Mouse (Mus musculus) c-Kit-negative CD71-positive TER-119-positive erythroid progenitor cells, embryonic 14.5 days (primary cell): Measurements from ENCODE around the gene Nfix.

ENCODE experiments used
- DNase-seq: peaks from one replicate; pipeline ENCODE4 v3.0.0-alpha.2; 2013; ENCODE audit warnings: low read depth, low spot score

Gene Nfix

GRCm38 (mm10) chr8:84799999-84800831 lies at the start of gene Nfix:
Gene Nfix, minus strand, starts transcription at chr8:84800344.
- DNase-seq, result no peak

- DNase-seq, result no peak
Measured at GRCm38 (mm10) chr8:84847684-84848435, 47.7 kb upstream of the Nfix start.

- peak; percentile 98 for DNase-seq
Measured at GRCm38 (mm10) chr8:84846722-84847572, 46.8 kb upstream of the Nfix start, which contains the start of gene Calr. Gene Calr, minus strand, starts transcription at chr8:84846934.

GRCm38 (mm10) chr8:84846094-84846721 lies 46.1 kb upstream of the Nfix start:
- no peak for DNase-seq

- no peak for DNase-seq
Measured at GRCm38 (mm10) chr8:84845355-84846093, 45.4 kb upstream of the Nfix start.

GRCm38 (mm10) chr8:84844397-84845070 lies 44.4 kb upstream of the Nfix start:
- DNase-seq, result no peak

GRCm38 (mm10) chr8:84841514-84841913 lies 41.4 kb upstream of the Nfix start:
- DNase-seq, result no peak

- DNase-seq, result peak; percentile 91
Measured at GRCm38 (mm10) chr8:84840248-84840999, 40.3 kb upstream of the Nfix start, which contains the start of gene Rad23a. Gene Rad23a, minus strand, starts transcription at chr8:84840665.

GRCm38 (mm10) chr8:84839875-84840247 lies 39.7 kb upstream of the Nfix start:
- DNase-seq, result no peak

- no peak for DNase-seq
Measured at GRCm38 (mm10) chr8:84839411-84839810, 39.3 kb upstream of the Nfix start.

- DNase-seq, result peak; percentile 91
Measured at GRCm38 (mm10) chr8:84838513-84838912, 38.4 kb upstream of the Nfix start.

- DNase-seq, result no peak
Measured at GRCm38 (mm10) chr8:84837912-84838470, 37.8 kb upstream of the Nfix start.

GRCm38 (mm10) chr8:84837149-84837911 lies 37.2 kb upstream of the Nfix start:
- DNase-seq, result no peak

- no peak for DNase-seq
Measured at GRCm38 (mm10) chr8:84834866-84835855, 35.0 kb upstream of the Nfix start.

GRCm38 (mm10) chr8:84834002-84834865 lies 34.1 kb upstream of the Nfix start:
- DNase-seq, result no peak
